Mouse (Mus musculus) embryonic facial prominence, embryonic 11.5 days (tissue): ENCODE data around the gene Tbcd. TPM values are rescaled to one million over a fixed set of nuclear protein-coding genes. Genes with fewer than 3 reads are reported as not detected.

Source experiments
- ATAC-seq: fragments of 200-750 bp; cut with Nextera tagmentation; replicated peaks from 2 replicates; pipeline ENCODE4 v1.8.0; 2017; ENCODE audit warnings: low read depth; ENCODE audit not compliant: insufficient number of reproducible peaks, low FRiP score, low TSS enrichment
- DNase-seq: peaks from one replicate; pipeline ENCODE4 v3.0.0-alpha.2; 2015; ENCODE audit warnings: low spot score
- H3K27ac ChIP-seq: fragments of 300-500 bp; sonication (generic); replicated peaks from 2 replicates; pipeline ENCODE4 v1.5.1; 2014; ENCODE audit warnings: mild to moderate bottlenecking, low read depth, low read length, control low read depth
- H3K27me3 ChIP-seq: fragments of 300-500 bp; sonication (generic); 2 replicates; pipeline ENCODE4 v1.6.1; 2014; ENCODE audit warnings: mild to moderate bottlenecking, low read length, moderate library complexity, mixed read lengths; ENCODE audit not compliant: control insufficient read depth, insufficient read depth
- H3K36me3 ChIP-seq: fragments of 300-500 bp; sonication (generic); replicated peaks from 2 replicates; pipeline ENCODE4 v1.6.1; 2014; ENCODE audit warnings: low read depth, mild to moderate bottlenecking, low read length, moderate library complexity, mixed read lengths; ENCODE audit not compliant: control insufficient read depth, insufficient read depth
- H3K4me1 ChIP-seq: fragments of 300-500 bp; sonication (generic); 2 replicates; pipeline ENCODE4 v1.6.1; 2014; ENCODE audit warnings: low read length, mixed read lengths; ENCODE audit not compliant: control insufficient read depth, insufficient read depth
- H3K4me2 ChIP-seq: fragments of 300-500 bp; sonication (generic); 2 replicates; pipeline ENCODE4 v1.6.1; 2014; ENCODE audit warnings: low read depth, mild to moderate bottlenecking, control low read depth, low read length, moderate library complexity
- H3K4me3 ChIP-seq: fragments of 300-500 bp; sonication (generic); 2 replicates; pipeline ENCODE4 v1.5.1; 2014; ENCODE audit warnings: low read depth, low read length, control low read depth
- H3K9ac ChIP-seq: fragments of 300-500 bp; sonication (generic); replicated peaks from 2 replicates; pipeline ENCODE4 v1.6.1; 2014; ENCODE audit warnings: mild to moderate bottlenecking, control low read depth, low read length
- H3K9me3 ChIP-seq: fragments of 300-500 bp; sonication (generic); replicated peaks from 2 replicates; pipeline ENCODE4 v1.6.1; 2016; ENCODE audit warnings: mild to moderate bottlenecking, low read length, inconsistent platforms, mixed read lengths; ENCODE audit not compliant: control insufficient read depth
- WGBS: fragments of 180-500 bp; shearing (Covaris S2); extraction: QIAGEN DNeasy Blood & Tissue Kit; methylation state at CpG from one replicate; pipeline ENCODE4 v1.1.7; 2014; 5-methylcytosine and 5-hydroxymethylcytosine counted together
- polyA plus RNA-seq: library from polyadenylated mRNA; unstranded; fragments of >200 nt; fragmentation: Nextera tagmentation; extraction: Ambion mirVana; gene quantifications from 2 replicates; pipeline ENCODE4 v1.2.1, GENCODE M21; 2014

Gene Tbcd
- polyA plus RNA-seq, 1 experiment from 2014 or later = 31.1 TPM

DNA sequence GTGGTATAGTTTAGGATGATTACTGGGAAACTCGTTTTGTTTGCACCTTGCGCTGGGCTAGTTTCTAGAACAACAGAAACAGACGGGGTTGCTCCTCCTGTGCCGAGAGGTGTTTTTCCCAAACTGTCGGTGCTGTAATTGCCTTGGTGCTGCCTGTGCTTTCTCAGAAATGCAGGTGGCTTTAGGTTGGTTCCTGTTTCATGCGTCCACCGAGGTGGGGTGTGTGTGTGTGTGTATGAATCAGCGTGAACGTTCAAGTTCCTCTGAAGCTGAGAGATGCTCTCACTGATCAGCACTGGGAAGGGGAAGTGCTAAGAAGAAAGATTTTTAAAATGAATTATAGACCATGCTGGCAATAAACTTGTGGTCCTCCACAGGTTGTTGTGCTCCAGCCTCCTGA, 34.1 kb downstream of the Tbcd start:
- 87% methylated on average over 9 of the region's 9 CpGs for WGBS
- no peak overlapping the region for H3K27ac ChIP-seq
- H3K4me3 ChIP-seq = no peak overlapping the region
- no peak overlapping the region for H3K9ac ChIP-seq
- ATAC-seq (no peak), DNase-seq (no peak)
- no peaks in the 10 kb centered on the region for H3K27me3 ChIP-seq
- H3K36me3 ChIP-seq = no peaks in the 10 kb centered on the region; the same call in 1 of the 2 replicates
- no peaks in the 10 kb centered on the region for H3K9me3 ChIP-seq
- no peak overlapping the region for H3K4me2 ChIP-seq
- H3K4me1 ChIP-seq = no peaks in the 10 kb centered on the region

DNA sequence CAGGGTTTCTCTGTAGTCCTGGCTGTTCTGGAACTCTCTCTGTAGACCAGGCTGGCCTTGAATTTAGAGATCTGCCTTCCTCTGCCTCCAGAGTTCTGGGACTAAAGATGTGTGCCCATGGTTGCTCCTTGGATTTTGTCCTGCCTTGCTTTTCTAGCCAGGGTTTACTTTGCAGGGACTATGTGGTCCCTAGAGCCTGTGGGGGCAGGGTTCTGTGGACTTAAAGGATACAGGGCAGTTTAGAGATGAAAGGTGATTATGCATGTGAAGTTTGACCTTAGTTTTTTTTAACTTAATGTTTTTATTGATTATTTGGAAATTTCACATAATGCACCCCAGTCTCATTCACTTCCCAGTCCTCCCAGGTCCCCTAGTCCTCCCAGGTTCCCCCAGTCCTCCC, 38.9 kb downstream of the Tbcd start:
- Histone ChIP-seq H3K27me3 (no peaks in the 10 kb centered on the region), H3K9me3 (no peaks in the 10 kb centered on the region), H3K36me3 (no peaks in the 10 kb centered on the region), H3K27ac (no peak overlapping the region), H3K4me1 (no peaks in the 10 kb centered on the region), H3K4me2 (no peak overlapping the region), H3K4me3 (no peak overlapping the region), H3K9ac (no peak overlapping the region)
- ATAC-seq (no peak), DNase-seq (no peak)

DNA sequence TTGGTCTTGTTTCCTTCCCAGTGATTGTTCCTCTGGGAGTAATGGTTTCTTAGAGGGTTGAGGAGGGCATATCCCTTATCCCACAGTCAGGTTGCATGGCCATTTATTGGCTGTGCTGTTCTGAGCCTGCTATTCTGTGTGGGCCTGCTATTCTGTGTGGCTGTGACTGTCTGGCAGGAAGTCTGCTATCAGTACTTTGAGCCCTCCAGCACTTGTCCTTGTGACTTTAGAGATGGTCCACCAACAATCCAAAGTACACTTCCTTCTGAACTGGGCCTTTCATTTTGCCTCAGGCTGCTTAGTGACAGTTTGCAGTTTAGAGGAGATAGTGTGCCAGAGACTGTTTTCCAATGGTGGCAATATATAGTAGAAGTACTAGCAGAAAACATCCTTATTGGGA, 48.8 kb downstream of the Tbcd start:
- ATAC-seq = no peak
- H3K4me2 ChIP-seq = no peak overlapping the region
- no peaks in the 10 kb centered on the region for H3K9me3 ChIP-seq
- no peak overlapping the region for H3K9ac ChIP-seq
- H3K27me3 ChIP-seq = no peaks in the 10 kb centered on the region
- H3K27ac ChIP-seq = no peak overlapping the region
- no peaks in the 10 kb centered on the region for H3K4me1 ChIP-seq
- DNase-seq = no peak
- no peak overlapping the region for H3K4me3 ChIP-seq
- peaks cover 2% of the 10 kb centered on the region for H3K36me3 ChIP-seq

DNA sequence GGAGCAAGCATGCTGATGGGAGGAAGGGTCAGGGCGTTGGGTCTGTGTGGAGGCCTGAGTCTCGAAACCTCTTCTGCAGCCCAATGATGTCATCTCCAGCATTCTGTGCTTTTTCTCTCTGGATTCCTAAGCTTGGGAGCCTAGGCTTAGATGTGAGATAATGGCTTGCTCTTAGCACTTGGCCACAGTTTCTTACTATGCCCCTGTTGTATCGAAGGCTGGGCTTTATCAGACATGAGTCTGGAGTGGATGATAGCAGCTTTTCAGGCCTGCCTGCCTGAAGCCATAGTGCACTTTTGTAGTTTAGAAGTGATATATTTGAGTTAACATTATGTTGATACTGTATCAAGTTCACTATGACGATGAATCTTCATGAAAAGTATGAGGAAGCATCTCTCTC, 49.8 kb downstream of the Tbcd start:
- ATAC-seq (no peak), DNase-seq (no peak)
- H3K4me2 ChIP-seq = no peak overlapping the region
- no peak overlapping the region for H3K27ac ChIP-seq
- H3K9ac ChIP-seq = no peak overlapping the region
- no peaks in the 10 kb centered on the region for H3K4me1 ChIP-seq
- H3K27me3 ChIP-seq = no peaks in the 10 kb centered on the region
- H3K36me3 ChIP-seq = no peaks in the 10 kb centered on the region; the same call in none of the 2 replicates
- H3K9me3 ChIP-seq = no peaks in the 10 kb centered on the region
- H3K4me3 ChIP-seq = no peak overlapping the region
- 86% methylated on average over 4 of the region's 4 CpGs for WGBS

DNA sequence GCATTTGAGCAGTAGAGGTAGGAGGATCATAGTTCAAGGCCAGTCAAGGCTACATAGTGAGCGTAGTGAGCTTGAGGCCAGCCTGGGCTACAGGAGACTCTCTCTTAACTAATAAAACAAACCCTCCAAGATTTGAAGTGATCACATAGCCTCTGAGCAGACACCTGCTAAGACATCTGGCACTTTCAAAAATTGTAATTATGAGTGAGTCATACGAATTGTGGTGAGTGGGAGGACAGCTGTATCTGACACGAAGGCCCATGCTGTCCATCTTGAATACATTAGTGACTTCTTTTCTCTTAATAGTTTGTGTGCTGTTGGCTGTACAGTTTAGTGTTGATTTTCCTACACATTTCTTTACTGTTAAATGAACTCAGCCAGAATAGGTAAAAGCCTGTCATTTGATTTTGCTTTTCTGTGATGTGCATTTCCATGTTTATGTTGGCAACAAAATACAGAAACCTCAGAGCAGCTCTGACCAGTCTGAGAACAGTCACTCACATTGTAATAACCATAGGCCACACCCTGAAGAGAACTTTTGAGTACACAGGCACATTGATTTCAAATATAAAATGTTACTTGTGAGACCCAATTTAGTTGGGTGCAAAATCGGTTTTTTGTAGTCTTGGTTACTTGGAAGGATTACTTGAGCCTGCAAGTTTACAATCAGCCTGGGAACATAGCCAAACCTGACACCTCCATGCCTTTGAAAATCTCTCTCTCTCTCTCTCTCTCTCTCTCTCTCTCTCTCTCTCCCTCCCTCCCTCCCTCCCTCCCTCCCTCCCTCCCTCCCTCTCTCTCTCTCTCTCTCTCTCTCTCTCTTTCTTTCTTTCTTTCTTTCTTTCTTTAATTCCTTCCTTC, 50.5 kb downstream of the Tbcd start:
- DNase-seq (no peak), ATAC-seq (no peak)
- no peak overlapping the region for H3K27ac ChIP-seq
- no peak overlapping the region for H3K9ac ChIP-seq
- H3K4me1 ChIP-seq = no peaks in the 10 kb centered on the region
- H3K27me3 ChIP-seq = no peaks in the 10 kb centered on the region
- H3K36me3 ChIP-seq = no peaks in the 10 kb centered on the region; the same call in none of the 2 replicates
- no peaks in the 10 kb centered on the region for H3K9me3 ChIP-seq
- WGBS = 83% methylated on average over 4 of the region's 4 CpGs
- H3K4me3 ChIP-seq = no peak overlapping the region
- no peak overlapping the region for H3K4me2 ChIP-seq

DNA sequence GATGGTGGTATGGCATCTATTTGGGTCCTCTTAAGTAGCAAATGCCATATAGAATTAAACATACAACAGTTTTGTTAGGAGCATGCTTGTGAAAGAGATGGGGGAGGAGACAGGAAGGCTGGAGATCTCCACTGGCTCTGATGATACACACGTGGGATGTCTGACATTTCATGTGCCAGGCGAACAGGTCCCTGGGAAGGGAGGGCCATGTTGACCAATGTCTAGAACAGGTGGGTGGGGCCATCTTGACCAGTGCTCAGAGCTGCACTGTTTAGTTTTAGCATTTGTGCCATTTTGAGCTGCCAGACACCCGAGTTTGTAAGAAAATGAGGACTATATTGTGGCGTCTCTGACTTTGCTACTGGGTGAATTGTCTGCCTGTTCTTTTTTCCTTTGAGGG, 56.7 kb downstream of the Tbcd start:
- H3K9me3 ChIP-seq = no peaks in the 10 kb centered on the region
- H3K4me1 ChIP-seq = no peaks in the 10 kb centered on the region
- no peaks in the 10 kb centered on the region for H3K36me3 ChIP-seq
- no peaks in the 10 kb centered on the region for H3K27me3 ChIP-seq
- DNase-seq (no peak), ATAC-seq (no peak)
- H3K9ac ChIP-seq = no peak overlapping the region
- no peak overlapping the region for H3K4me2 ChIP-seq
- H3K4me3 ChIP-seq = no peak overlapping the region
- no peak overlapping the region for H3K27ac ChIP-seq
- 81% methylated on average over 4 of the region's 4 CpGs for WGBS

DNA sequence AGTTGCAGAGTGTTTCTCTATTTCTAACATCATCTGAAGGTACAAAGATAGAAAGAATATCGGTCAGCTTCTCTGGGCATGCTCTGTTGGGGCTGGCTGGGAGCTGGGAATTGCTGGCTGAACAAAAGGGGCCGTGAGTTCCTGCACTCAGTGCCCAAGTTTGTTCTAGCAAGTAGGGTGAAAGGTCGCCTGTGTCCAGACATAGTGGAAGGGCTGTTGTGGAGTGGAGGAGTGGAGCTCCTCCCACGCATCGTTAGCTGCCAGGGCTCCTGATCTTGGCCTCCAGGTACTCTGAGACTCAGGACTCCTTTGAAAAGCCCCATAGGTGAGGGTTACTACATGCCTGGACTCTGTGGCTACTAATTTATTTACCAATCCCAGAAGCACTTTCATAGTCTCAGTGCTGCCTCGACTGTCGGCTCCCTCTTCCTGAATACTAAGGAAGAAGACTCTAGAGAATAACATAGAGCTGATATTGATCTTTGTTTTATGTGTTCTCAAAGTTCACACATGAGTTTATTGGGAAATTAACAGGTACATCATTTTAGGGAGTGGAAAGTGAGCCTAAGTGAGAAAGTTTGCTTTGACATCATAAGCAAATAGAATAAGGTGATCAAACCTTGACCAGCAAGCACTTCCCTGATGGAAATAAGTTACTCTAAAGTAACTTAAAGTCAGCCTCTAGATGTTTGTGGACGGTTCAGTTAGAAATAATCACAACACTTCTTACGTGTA, 58.9 kb downstream of the Tbcd start:
- H3K27ac ChIP-seq = no peak overlapping the region
- no peaks in the 10 kb centered on the region for H3K27me3 ChIP-seq
- no peak overlapping the region for H3K4me2 ChIP-seq
- no peak for ATAC-seq
- H3K4me3 ChIP-seq = no peak overlapping the region
- H3K9ac ChIP-seq = no peak overlapping the region
- 70% methylated on average over 9 of the region's 9 CpGs for WGBS
- H3K36me3 ChIP-seq = no peaks in the 10 kb centered on the region
- no peaks in the 10 kb centered on the region for H3K4me1 ChIP-seq
- H3K9me3 ChIP-seq = no peaks in the 10 kb centered on the region
- DNase-seq = no peak

DNA sequence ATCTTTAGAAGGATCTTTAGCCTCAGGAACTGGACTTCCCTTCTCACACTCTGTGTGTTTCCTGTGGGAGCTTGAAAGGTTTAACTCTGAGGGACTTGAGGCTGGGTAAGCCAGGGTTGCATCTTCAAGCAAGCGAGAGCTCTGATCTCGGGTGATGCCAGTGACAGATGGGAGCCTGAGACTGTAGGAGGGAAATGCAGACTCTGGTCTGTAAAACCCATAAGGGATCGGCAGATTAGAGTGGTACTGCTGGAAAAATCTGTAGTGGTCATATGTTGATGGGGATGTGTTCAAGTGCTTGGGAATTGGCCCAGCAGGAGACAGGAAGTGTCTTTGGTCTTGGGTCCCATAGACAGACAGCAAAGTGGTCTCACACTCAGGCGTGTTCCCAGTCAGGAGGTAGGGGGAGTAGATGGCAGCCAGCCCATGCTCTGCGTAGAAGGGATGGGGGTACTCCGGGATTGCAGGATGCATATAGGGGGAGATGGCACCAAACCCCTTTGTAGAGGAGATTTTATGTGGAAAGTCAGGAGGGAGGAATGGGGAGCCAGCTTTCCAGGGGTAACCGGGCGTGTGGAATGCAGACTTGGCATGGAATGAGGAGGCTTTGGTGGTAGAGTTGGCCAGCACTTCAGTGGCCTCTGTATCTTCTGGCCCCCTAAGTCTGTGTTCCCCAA, 61.3 kb downstream of the Tbcd start:
- Histone ChIP-seq H3K27ac (no peak overlapping the region), H3K4me2 (no peak overlapping the region), H3K27me3 (no peaks in the 10 kb centered on the region), H3K4me3 (no peak overlapping the region), H3K9me3 (no peaks in the 10 kb centered on the region), H3K9ac (no peak overlapping the region), H3K4me1 (no peaks in the 10 kb centered on the region), H3K36me3 (no peaks in the 10 kb centered on the region)
- WGBS = 93% methylated on average over 8 of the region's 8 CpGs
- no peak for ATAC-seq
- no peak for DNase-seq
